Mouse (Mus musculus) urinary bladder, adult 18-20 months (tissue): ENCODE data around the gene Olfr1532-ps1.
"Not testable (repeated sequence)": the region's sequence is repeated elsewhere in the genome, so short reads cannot be mapped to it uniquely, and the experiment has no call there.

Source experiments
- DNase-seq, 2 experiments: peaks; one replicate each; pipeline ENCODE4 v3.0.0; 2022; ENCODE audit warnings: low spot score in 2 of 2, mixed read lengths in 2 of 2

Gene Olfr1532-ps1

GRCm38 (mm10) chr7:106907676-106908075 lies at the start of gene Olfr1532-ps1:
Gene Olfr1532-ps1 (plus strand): TSS chr7:106908001.
- DNase-seq, result no peak

- DNase-seq, result no peak
These were observed 44.9 kb upstream of the Olfr1532-ps1 start, which contains the start of gene Olfr704 for GRCm38 (mm10) chr7:106862885-106863284. Gene Olfr704 (plus strand): TSS chr7:106863185.

GRCm38 (mm10) chr7:106876791-106877190 lies 31.0 kb upstream of the Olfr1532-ps1 start, which contains the start of gene Olfr705:
Gene Olfr705 (minus strand): TSS chr7:106876891.
- DNase-seq, result no peak

- no peak for DNase-seq
These were observed 19.7 kb upstream of the Olfr1532-ps1 start, which contains the start of gene Olfr706 for GRCm38 (mm10) chr7:106888062-106888461. Gene Olfr706 (minus strand): TSS chr7:106888162.

GRCm38 (mm10) chr7:106901141-106901540 lies 6.7 kb upstream of the Olfr1532-ps1 start, which contains the start of gene Olfr707:
Gene Olfr707 (minus strand): TSS chr7:106901241.
- not testable (repeated sequence) for DNase-seq

- DNase-seq, result not testable (repeated sequence)
These were observed 13.2 kb downstream of the Olfr1532-ps1 start for GRCm38 (mm10) chr7:106920961-106921360.

GRCm38 (mm10) chr7:106932119-106932518 lies 24.3 kb downstream of the Olfr1532-ps1 start, which contains the start of gene Olfr709-ps1:
Gene Olfr709-ps1 (minus strand): TSS chr7:106932219.
- no peak for DNase-seq

- DNase-seq, result no peak
These were observed 40.4 kb downstream of the Olfr1532-ps1 start, which contains the start of gene Olfr710 for GRCm38 (mm10) chr7:106948212-106948611. Gene Olfr710 (minus strand): TSS chr7:106948312.

GRCm38 (mm10) chr7:106963837-106964236 lies 56.0 kb downstream of the Olfr1532-ps1 start, which contains the start of gene Olfr6:
Gene Olfr6 (minus strand): TSS chr7:106963937.
- no peak for DNase-seq
